Mouse (Mus musculus) kidney, adult 2 months (tissue): ENCODE measurements at regions not wholly inside any gene's neighbourhood (a gene's known extent, or its start where the extent isn't known, plus 50 kb on each side); places are given as distances from the start of the nearest gene placed in this dataset.

Source experiments
- CTCF ChIP-seq: fragments of 200-500 bp; conservative IDR thresholded peaks from 2 replicates; pipeline ENCODE4 v1.5.1; 2011; ENCODE audit warnings: low read depth, mild to moderate bottlenecking, control low read depth, low read length, moderate library complexity, mixed read lengths; ENCODE audit not compliant: insufficient read depth, insufficient read length
- POLR2A ChIP-seq: fragments of 200-500 bp; IDR thresholded peaks from one replicate; pipeline ENCODE4 v1.6.1; 2011; ENCODE audit warnings: low read depth, low read length, control low read depth

DNA sequence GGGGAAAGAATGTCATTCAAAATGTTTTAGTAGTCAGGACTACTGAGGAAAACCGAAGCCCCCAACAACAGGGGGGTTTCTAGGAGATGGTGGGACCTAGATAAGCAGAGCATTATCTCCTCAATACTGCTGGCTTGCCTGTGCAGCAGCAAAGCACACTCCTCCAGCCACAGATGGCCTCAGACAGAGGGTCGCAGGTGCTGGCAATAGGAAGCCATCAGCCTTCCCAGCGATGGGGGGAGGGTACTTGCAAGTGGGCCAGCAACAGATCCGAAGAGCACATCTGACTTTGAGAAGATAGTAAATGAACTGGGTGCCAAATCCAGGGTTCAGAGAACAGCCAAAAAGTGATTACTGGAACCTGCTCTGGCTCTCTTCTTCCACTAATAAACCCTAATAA is 156.0 kb upstream of the Onecut1 start:
- TF ChIP-seq CTCF (no peak), POLR2A (no peak)
